Mouse (Mus musculus): ENCODE measurements around the gene Sycn. TPM values are rescaled to one million over a fixed set of nuclear protein-coding genes. Genes with fewer than 3 reads are reported as not detected.

The Sycn gene
- polyA plus RNA-seq, 1 experiment from 2014 or later, result 33.3 TPM

- Histone ChIP-seq H3K4me2 (replicated peaks) (peak overlapping the region; percentile 55), H3K27me3 (replicated peaks) (peaks cover 24% of the 10 kb centered on the region), H3K4me1 (replicated peaks) (peaks cover 13% of the 10 kb centered on the region; the same call in 1 of the 2 replicates), H3K9ac (no peak overlapping the region), H3K36me3 (no peaks in the 10 kb centered on the region), H3K4me3 (replicated peaks) (peak overlapping the region; percentile 19), H3K27ac (no peak overlapping the region), H3K9me3 (no peaks in the 10 kb centered on the region)
- WGBS, result 4% methylated on average over 23 of the region's 27 CpGs
- peak; percentile 63 for ATAC-seq
These were observed 3.4 kb downstream of the Sycn start for GRCm38 (mm10) chr7:28544051-28544601.

GRCm38 (mm10) chr7:28545048-28545890, 4.6 kb downstream of the Sycn start:
- peak; percentile 54 for ATAC-seq
- no peak overlapping the region for H3K9ac ChIP-seq
- H3K4me3 ChIP-seq (replicated peaks), result no peak overlapping the region
- 27% methylated on average over 14 of the region's 14 CpGs for WGBS
- peaks cover 13% of the 10 kb centered on the region; the same call in 1 of the 2 replicates for H3K4me1 ChIP-seq (replicated peaks)
- no peak overlapping the region for H3K27ac ChIP-seq
- H3K4me2 ChIP-seq (replicated peaks), result no peak overlapping the region
- peaks cover 24% of the 10 kb centered on the region for H3K27me3 ChIP-seq (replicated peaks)
- H3K36me3 ChIP-seq, result no peaks in the 10 kb centered on the region
- H3K9me3 ChIP-seq, result no peaks in the 10 kb centered on the region

GRCm38 (mm10) chr7:28545891-28546210, 5.2 kb downstream of the Sycn start:
- Histone ChIP-seq H3K4me2 (replicated peaks) (no peak overlapping the region), H3K36me3 (no peaks in the 10 kb centered on the region), H3K27me3 (replicated peaks) (peaks cover 24% of the 10 kb centered on the region), H3K27ac (no peak overlapping the region), H3K9ac (no peak overlapping the region), H3K4me3 (replicated peaks) (no peak overlapping the region), H3K4me1 (replicated peaks) (peaks cover 13% of the 10 kb centered on the region; the same call in 1 of the 2 replicates), H3K9me3 (no peaks in the 10 kb centered on the region)
- ATAC-seq, result no peak
- WGBS, result 51% methylated on average over 7 of the region's 7 CpGs

- ATAC-seq, result no peak
- Histone ChIP-seq H3K4me2 (replicated peaks) (peak overlapping the region; percentile 50), H3K27me3 (replicated peaks) (peaks cover 24% of the 10 kb centered on the region), H3K9ac (no peak overlapping the region), H3K9me3 (no peaks in the 10 kb centered on the region), H3K36me3 (no peaks in the 10 kb centered on the region), H3K4me3 (replicated peaks) (peak overlapping the region; percentile 21; the same call in 1 of the 2 replicates), H3K27ac (no peak overlapping the region), H3K4me1 (replicated peaks) (peaks cover 13% of the 10 kb centered on the region; the same call in 1 of the 2 replicates)
- 3% methylated on average over 22 of the region's 22 CpGs for WGBS
These were observed 6.0 kb downstream of the Sycn start for GRCm38 (mm10) chr7:28546649-28547048.

GRCm38 (mm10) chr7:28547154-28547553, 6.5 kb downstream of the Sycn start, which contains the start of gene Nccrp1:
Gene Nccrp1 (minus strand): TSS chr7:28547254.
- H3K9ac ChIP-seq, result no peak within 1 kb of the TSS
- peaks cover 13% of the 10 kb centered on the region; the same call in 1 of the 2 replicates for H3K4me1 ChIP-seq (replicated peaks)
- peak within 1 kb of the TSS; percentile 21; the same call in 1 of the 2 replicates for H3K4me3 ChIP-seq (replicated peaks)

GRCm38 (mm10) chr7:28547628-28548027, 6.9 kb downstream of the Sycn start:
- WGBS, result 64% methylated on average over 7 of the region's 7 CpGs

More at GRCm38 (mm10) chr7:28547154-28547553, 6.5 kb downstream of the Sycn start, which contains the start of gene Nccrp1:
- H3K36me3 ChIP-seq, result no peaks in the 10 kb centered on the region
- no peak within 1 kb of the TSS for H3K27ac ChIP-seq
- H3K27me3 ChIP-seq (replicated peaks), result peaks cover 24% of the 10 kb centered on the region
- H3K4me2 ChIP-seq (replicated peaks), result peak within 1 kb of the TSS; percentile 50
- no peaks in the 10 kb centered on the region for H3K9me3 ChIP-seq
- no peak for ATAC-seq
- 8% methylated on average over 5 of the region's 5 CpGs for WGBS

GRCm38 (mm10) chr7:28553076-28553475, 12.4 kb downstream of the Sycn start:
- Histone ChIP-seq H3K27ac (no peak overlapping the region), H3K4me3 (replicated peaks) (no peak overlapping the region), H3K9ac (no peak overlapping the region), H3K36me3 (no peaks in the 10 kb centered on the region), H3K9me3 (no peaks in the 10 kb centered on the region), H3K27me3 (replicated peaks) (no peaks in the 10 kb centered on the region), H3K4me2 (replicated peaks) (no peak overlapping the region), H3K4me1 (replicated peaks) (peaks cover 5% of the 10 kb centered on the region)
- ATAC-seq, result no peak
- 88% methylated on average over 6 of the region's 6 CpGs for WGBS

More at GRCm38 (mm10) chr7:28547628-28548027, 6.9 kb downstream of the Sycn start:
- H3K36me3 ChIP-seq, result no peaks in the 10 kb centered on the region
- no peak overlapping the region for H3K4me3 ChIP-seq (replicated peaks)
- peaks cover 13% of the 10 kb centered on the region; the same call in 1 of the 2 replicates for H3K4me1 ChIP-seq (replicated peaks)
- no peak overlapping the region for H3K4me2 ChIP-seq (replicated peaks)
- peaks cover 24% of the 10 kb centered on the region for H3K27me3 ChIP-seq (replicated peaks)
- H3K9me3 ChIP-seq, result no peaks in the 10 kb centered on the region
- no peak overlapping the region for H3K27ac ChIP-seq
- no peak overlapping the region for H3K9ac ChIP-seq
- no peak for ATAC-seq

- ATAC-seq, result 0 out of 2 replicates have a peak, but pooled peaks have one; percentile 37
- H3K27ac ChIP-seq, result no peak overlapping the region
- 7% methylated on average over 5 of the region's 5 CpGs for WGBS
These were observed 15.4 kb downstream of the Sycn start for GRCm38 (mm10) chr7:28555939-28556535.

GRCm38 (mm10) chr7:28557069-28557468, 16.4 kb downstream of the Sycn start:
- H3K27ac ChIP-seq, result no peak overlapping the region
- peaks cover 19% of the 10 kb centered on the region for H3K36me3 ChIP-seq
- H3K27me3 ChIP-seq (replicated peaks), result no peaks in the 10 kb centered on the region
- H3K9ac ChIP-seq, result no peak overlapping the region
- H3K4me3 ChIP-seq (replicated peaks), result no peak overlapping the region
- peaks cover 8% of the 10 kb centered on the region for H3K4me1 ChIP-seq (replicated peaks)
- H3K4me2 ChIP-seq (replicated peaks), result no peak overlapping the region
- no peak for ATAC-seq
- no peaks in the 10 kb centered on the region for H3K9me3 ChIP-seq
- 63% methylated on average over 5 of the region's 5 CpGs for WGBS

More at GRCm38 (mm10) chr7:28555939-28556535, 15.4 kb downstream of the Sycn start:
- peaks cover 8% of the 10 kb centered on the region for H3K4me1 ChIP-seq (replicated peaks)
- no peak overlapping the region for H3K9ac ChIP-seq
- no peaks in the 10 kb centered on the region for H3K9me3 ChIP-seq
- no peak overlapping the region for H3K4me3 ChIP-seq (replicated peaks)
- H3K4me2 ChIP-seq (replicated peaks), result no peak overlapping the region
- no peaks in the 10 kb centered on the region for H3K27me3 ChIP-seq (replicated peaks)
- H3K36me3 ChIP-seq, result peaks cover 14% of the 10 kb centered on the region

- peaks cover 24% of the 10 kb centered on the region for H3K36me3 ChIP-seq
These were observed 17.0 kb downstream of the Sycn start for GRCm38 (mm10) chr7:28557708-28558107.

GRCm38 (mm10) chr7:28558486-28558885, 17.8 kb downstream of the Sycn start:
- no peak overlapping the region for H3K4me2 ChIP-seq (replicated peaks)
- no peaks in the 10 kb centered on the region for H3K9me3 ChIP-seq
- ATAC-seq, result 0 out of 2 replicates have a peak, but pooled peaks have one; percentile 13
- peaks cover 8% of the 10 kb centered on the region for H3K4me1 ChIP-seq (replicated peaks)
- H3K9ac ChIP-seq, result no peak overlapping the region
- 50% methylated on average over 4 of the region's 4 CpGs for WGBS
- peaks cover 27% of the 10 kb centered on the region for H3K36me3 ChIP-seq
- no peaks in the 10 kb centered on the region for H3K27me3 ChIP-seq (replicated peaks)
- no peak overlapping the region for H3K4me3 ChIP-seq (replicated peaks)
- no peak overlapping the region for H3K27ac ChIP-seq

More at GRCm38 (mm10) chr7:28557708-28558107, 17.0 kb downstream of the Sycn start:
- no peak overlapping the region for H3K27ac ChIP-seq
- no peaks in the 10 kb centered on the region for H3K27me3 ChIP-seq (replicated peaks)
- H3K4me3 ChIP-seq (replicated peaks), result no peak overlapping the region
- 66% methylated on average over 6 of the region's 6 CpGs for WGBS
- H3K9me3 ChIP-seq, result no peaks in the 10 kb centered on the region
- no peak overlapping the region for H3K9ac ChIP-seq
- no peak for ATAC-seq
- H3K4me2 ChIP-seq (replicated peaks), result no peak overlapping the region
- peaks cover 8% of the 10 kb centered on the region for H3K4me1 ChIP-seq (replicated peaks)

- peaks cover 46% of the 10 kb centered on the region for H3K36me3 ChIP-seq
- no peak overlapping the region for H3K4me3 ChIP-seq (replicated peaks)
- H3K9ac ChIP-seq, result no peak overlapping the region
- no peak overlapping the region for H3K4me2 ChIP-seq (replicated peaks)
- no peak overlapping the region for H3K27ac ChIP-seq
- WGBS, result 90% methylated on average over 10 of the region's 10 CpGs
- peaks cover 8% of the 10 kb centered on the region for H3K4me1 ChIP-seq (replicated peaks)
- H3K9me3 ChIP-seq, result no peaks in the 10 kb centered on the region
- H3K27me3 ChIP-seq (replicated peaks), result no peaks in the 10 kb centered on the region
- no peak for ATAC-seq
These were observed 20.2 kb downstream of the Sycn start for GRCm38 (mm10) chr7:28560856-28561255.

Measured in intestine, embryonic 15.5 days (tissue).